Mouse (Mus musculus) neural tube, embryonic 13.5 days (tissue): Measurements from ENCODE around the gene Vcan. TPM values are rescaled to one million over a fixed set of nuclear protein-coding genes. Genes with fewer than 3 reads are reported as not detected.
"Not testable (repeated sequence)": the region's sequence is repeated elsewhere in the genome, so short reads cannot be mapped to it uniquely, and the experiment has no call there.

Source experiments
- ATAC-seq: fragments of 200-750 bp; cut with Nextera tagmentation; 2 replicates; pipeline ENCODE4 v1.8.0; 2017; ENCODE audit warnings: low read depth, mild to moderate bottlenecking, moderate TSS enrichment, moderate library complexity
- H3K27ac ChIP-seq: fragments of 300-500 bp; sonication (generic); replicated peaks from 2 replicates; pipeline ENCODE4 v1.5.1; 2015; ENCODE audit warnings: moderate library complexity, mild to moderate bottlenecking, inconsistent platforms
- H3K27me3 ChIP-seq: fragments of 300-500 bp; sonication (generic); 2 replicates; pipeline ENCODE4 v1.6.1; 2015; ENCODE audit warnings: mild to moderate bottlenecking, inconsistent platforms
- H3K36me3 ChIP-seq: fragments of 300-500 bp; sonication (generic); 2 replicates; pipeline ENCODE4 v1.6.1; 2015; ENCODE audit warnings: mild to moderate bottlenecking, inconsistent platforms
- H3K4me1 ChIP-seq: fragments of 300-500 bp; sonication (generic); replicated peaks from 2 replicates; pipeline ENCODE4 v1.6.1; 2015; ENCODE audit warnings: inconsistent platforms
- H3K4me2 ChIP-seq: fragments of 300-500 bp; sonication (generic); 2 replicates; pipeline ENCODE4 v1.6.1; 2015; ENCODE audit warnings: inconsistent platforms, mild to moderate bottlenecking, moderate library complexity
- H3K4me3 ChIP-seq: fragments of 300-500 bp; sonication (generic); 2 replicates; pipeline ENCODE4 v1.5.1; 2015; ENCODE audit warnings: mild to moderate bottlenecking, inconsistent platforms
- H3K9ac ChIP-seq: fragments of 300-500 bp; sonication (generic); 2 replicates; pipeline ENCODE4 v1.6.1; 2015; ENCODE audit warnings: moderate library complexity, mild to moderate bottlenecking, inconsistent platforms
- H3K9me3 ChIP-seq: fragments of 300-500 bp; sonication (generic); 2 replicates; pipeline ENCODE4 v1.6.1; 2016; ENCODE audit warnings: inconsistent platforms
- WGBS: fragments of 180-500 bp; shearing (Covaris S2); methylation state at CpG from one replicate; pipeline ENCODE4 v1.1.7; 2015; 5-methylcytosine and 5-hydroxymethylcytosine counted together
- polyA plus RNA-seq: library from polyadenylated mRNA; unstranded; fragments of >200 nt; fragmentation: Nextera tagmentation; extraction: Ambion mirVana; gene quantifications from 2 replicates; pipeline ENCODE4 v1.2.1, GENCODE M21; 2015

Vcan gene
- polyA plus RNA-seq: 19.9 and 27.7 TPM in 2 replicates

- Histone ChIP-seq H3K4me1 (peaks cover 40% of the 10 kb centered on the region), H3K36me3 (no peaks in the 10 kb centered on the region), H3K9ac (peak within 1 kb of the TSS; percentile 76), H3K27ac (peak within 1 kb of the TSS; percentile 76; the same call in 1 of the 2 replicates), H3K4me3 (peak within 1 kb of the TSS; percentile 63), H3K4me2 (peak within 1 kb of the TSS; percentile 99), H3K9me3 (no peaks in the 10 kb centered on the region), H3K27me3 (peaks cover 17% of the 10 kb centered on the region)
- ATAC-seq: peak; percentile 52
- WGBS: under 1% methylated on average over 40 of the region's 40 CpGs
Observed at GRCm38 (mm10) chr13:89741766-89742685, at the start of gene Vcan. Gene Vcan, minus strand, starts transcription at chr13:89742509.

GRCm38 (mm10) chr13:89791475-89791874 lies 49.2 kb upstream of the Vcan start:
- no peaks in the 10 kb centered on the region for H3K4me1 ChIP-seq
- no peaks in the 10 kb centered on the region for H3K36me3 ChIP-seq
- peaks cover 13% of the 10 kb centered on the region for H3K27me3 ChIP-seq
- WGBS: 63% methylated on average over 5 of the region's 5 CpGs
- no peak overlapping the region for H3K27ac ChIP-seq
- H3K9me3 ChIP-seq: no peaks in the 10 kb centered on the region
- H3K9ac ChIP-seq: no peak overlapping the region
- no peak for ATAC-seq
- no peak overlapping the region for H3K4me2 ChIP-seq
- H3K4me3 ChIP-seq: no peak overlapping the region

- 81% methylated on average over 2 of the region's 2 CpGs for WGBS
- Histone ChIP-seq H3K27me3 (no peaks in the 10 kb centered on the region), H3K36me3 (no peaks in the 10 kb centered on the region), H3K4me1 (0 out of 2 replicates have a peak, but pooled peaks cover 3% of the 10 kb centered on the region), H3K9ac (no peak overlapping the region), H3K27ac (no peak overlapping the region), H3K4me3 (no peak overlapping the region), H3K9me3 (no peaks in the 10 kb centered on the region), H3K4me2 (no peak overlapping the region)
- ATAC-seq: no peak
Observed at GRCm38 (mm10) chr13:89782886-89783285, 40.6 kb upstream of the Vcan start.

GRCm38 (mm10) chr13:89780276-89780675 lies 38.0 kb upstream of the Vcan start:
- Histone ChIP-seq H3K27ac (no peak overlapping the region), H3K36me3 (no peaks in the 10 kb centered on the region), H3K27me3 (no peaks in the 10 kb centered on the region), H3K4me3 (no peak overlapping the region), H3K4me1 (0 out of 2 replicates have a peak, but pooled peaks cover 3% of the 10 kb centered on the region), H3K9ac (no peak overlapping the region), H3K9me3 (no peaks in the 10 kb centered on the region), H3K4me2 (no peak overlapping the region)
- no peak for ATAC-seq
- WGBS: 44% methylated on average over 3 of the region's 3 CpGs

GRCm38 (mm10) chr13:89779208-89779911 lies 37.1 kb upstream of the Vcan start:
- ATAC-seq: no peak
- WGBS: 58% methylated on average over 7 of the region's 7 CpGs
- H3K36me3 ChIP-seq: no peaks in the 10 kb centered on the region

GRCm38 (mm10) chr13:89777764-89778163 lies 35.5 kb upstream of the Vcan start:
- ATAC-seq: no peak
- H3K4me2 ChIP-seq: no peak overlapping the region
- no peak overlapping the region for H3K4me3 ChIP-seq
- H3K27me3 ChIP-seq: no peaks in the 10 kb centered on the region
- 86% methylated on average over 1 of the region's 1 CpGs for WGBS
- H3K4me1 ChIP-seq: 0 out of 2 replicates have a peak, but pooled peaks cover 3% of the 10 kb centered on the region
- no peak overlapping the region for H3K9ac ChIP-seq
- H3K27ac ChIP-seq: no peak overlapping the region
- H3K36me3 ChIP-seq: no peaks in the 10 kb centered on the region
- no peaks in the 10 kb centered on the region for H3K9me3 ChIP-seq

More at GRCm38 (mm10) chr13:89779208-89779911, 37.1 kb upstream of the Vcan start:
- H3K27me3 ChIP-seq: no peaks in the 10 kb centered on the region
- H3K4me1 ChIP-seq: 0 out of 2 replicates have a peak, but pooled peaks cover 3% of the 10 kb centered on the region
- H3K4me2 ChIP-seq: no peak overlapping the region
- H3K9ac ChIP-seq: no peak overlapping the region
- H3K9me3 ChIP-seq: no peaks in the 10 kb centered on the region
- no peak overlapping the region for H3K4me3 ChIP-seq
- H3K27ac ChIP-seq: no peak overlapping the region

- Histone ChIP-seq H3K4me2 (no peak overlapping the region), H3K27me3 (no peaks in the 10 kb centered on the region), H3K36me3 (no peaks in the 10 kb centered on the region), H3K4me3 (no peak overlapping the region), H3K27ac (no peak overlapping the region), H3K9ac (no peak overlapping the region), H3K9me3 (no peaks in the 10 kb centered on the region), H3K4me1 (0 out of 2 replicates have a peak, but pooled peaks cover 3% of the 10 kb centered on the region)
- ATAC-seq: no peak
- 90% methylated on average over 1 of the region's 1 CpGs for WGBS
Observed at GRCm38 (mm10) chr13:89777146-89777545, 34.8 kb upstream of the Vcan start.

GRCm38 (mm10) chr13:89766551-89766950 lies 24.2 kb upstream of the Vcan start:
- Histone ChIP-seq H3K27me3 (no peaks in the 10 kb centered on the region), H3K9ac (no peak overlapping the region), H3K4me1 (no peaks in the 10 kb centered on the region), H3K4me3 (no peak overlapping the region), H3K9me3 (no peaks in the 10 kb centered on the region), H3K36me3 (no peaks in the 10 kb centered on the region), H3K27ac (no peak overlapping the region), H3K4me2 (no peak overlapping the region)
- 82% methylated on average over 1 of the region's 1 CpGs for WGBS
- ATAC-seq: no peak

- Histone ChIP-seq H3K27ac (no peak overlapping the region), H3K4me1 (no peaks in the 10 kb centered on the region), H3K9ac (no peak overlapping the region), H3K36me3 (no peaks in the 10 kb centered on the region), H3K27me3 (no peaks in the 10 kb centered on the region), H3K9me3 (no peaks in the 10 kb centered on the region), H3K4me2 (no peak overlapping the region), H3K4me3 (no peak overlapping the region)
- no peak for ATAC-seq
- 94% methylated on average over 3 of the region's 3 CpGs for WGBS
Observed at GRCm38 (mm10) chr13:89765966-89766365, 23.7 kb upstream of the Vcan start.

GRCm38 (mm10) chr13:89762339-89762738 lies 20.0 kb upstream of the Vcan start:
- 79% methylated on average over 3 of the region's 3 CpGs for WGBS
- Histone ChIP-seq H3K9ac (no peak overlapping the region), H3K4me3 (no peak overlapping the region), H3K27ac (no peak overlapping the region), H3K27me3 (no peaks in the 10 kb centered on the region), H3K4me2 (no peak overlapping the region), H3K9me3 (no peaks in the 10 kb centered on the region), H3K4me1 (no peaks in the 10 kb centered on the region), H3K36me3 (no peaks in the 10 kb centered on the region)
- no peak for ATAC-seq

GRCm38 (mm10) chr13:89756347-89756746 lies 14.0 kb upstream of the Vcan start:
- ATAC-seq: no peak
- no peak overlapping the region for H3K4me2 ChIP-seq

GRCm38 (mm10) chr13:89750562-89750961 lies 8.3 kb upstream of the Vcan start:
- not testable (repeated sequence) for H3K4me2 ChIP-seq, H3K4me3 ChIP-seq, H3K9ac ChIP-seq, H3K27me3 ChIP-seq, H3K9me3 ChIP-seq, H3K27ac ChIP-seq, H3K36me3 ChIP-seq, ATAC-seq, H3K4me1 ChIP-seq
- 32% methylated on average over 3 of the region's 3 CpGs for WGBS

More at GRCm38 (mm10) chr13:89756347-89756746, 14.0 kb upstream of the Vcan start:
- no peak overlapping the region for H3K9ac ChIP-seq
- H3K4me3 ChIP-seq: no peak overlapping the region
- H3K36me3 ChIP-seq: no peaks in the 10 kb centered on the region
- no peaks in the 10 kb centered on the region for H3K27me3 ChIP-seq
- no peaks in the 10 kb centered on the region for H3K4me1 ChIP-seq
- no peaks in the 10 kb centered on the region for H3K9me3 ChIP-seq
- no peak overlapping the region for H3K27ac ChIP-seq
